Mouse (Mus musculus): ENCODE data around the gene Pip5k1b.

DNA sequence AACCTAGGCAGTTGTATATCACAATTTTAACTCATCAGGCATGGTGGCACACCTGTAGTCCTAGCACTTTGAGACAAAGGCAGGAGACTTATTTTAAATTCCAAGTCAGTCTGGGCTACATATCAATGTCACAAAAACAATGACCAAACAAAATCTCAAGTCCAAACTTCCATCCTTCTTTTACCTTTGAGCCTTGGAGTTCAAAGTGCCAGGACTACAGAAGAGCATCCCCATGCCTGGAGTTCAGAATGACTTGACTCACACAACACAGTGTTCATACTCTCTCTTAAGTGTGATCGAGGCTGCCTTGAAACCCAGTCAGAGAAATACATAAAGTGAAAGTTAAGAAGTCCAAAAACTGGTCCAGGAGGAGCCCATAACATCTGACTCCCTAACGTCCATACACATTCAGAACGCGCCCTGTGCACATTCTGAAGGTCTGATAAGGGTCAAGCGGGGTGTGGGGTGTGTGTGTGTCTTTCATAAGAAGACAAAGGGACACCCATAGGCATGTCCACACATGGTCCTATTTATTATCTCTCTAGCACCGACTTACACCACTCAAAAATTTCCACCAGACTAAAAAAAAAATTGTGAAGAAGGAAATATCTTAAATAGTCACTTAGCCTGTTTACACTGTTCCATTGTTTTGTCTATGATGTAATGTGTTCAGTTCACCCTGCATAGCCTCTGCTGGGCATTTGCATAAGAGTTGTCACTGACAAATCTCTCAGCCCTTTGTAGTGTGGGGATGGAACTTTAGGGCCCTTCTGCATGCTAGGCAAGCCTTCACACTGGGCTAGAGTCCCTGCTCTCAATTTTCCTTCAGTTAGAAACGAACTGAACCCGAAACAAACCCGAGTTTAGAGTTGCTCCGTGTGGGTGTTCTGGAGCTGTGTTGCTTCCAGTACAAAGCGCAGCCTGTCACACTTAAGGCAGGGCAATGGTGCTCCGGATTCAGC is 296.0 kb downstream of the Pip5k1b start:
- TF ChIP-seq POLR2A (IDR thresholded peaks at IDR 0.05; ENCODE audit: borderline replicate concordance, insufficient read depth, low read length) (no peak), CTCF (IDR thresholded peaks at IDR 0.05; ENCODE audit: borderline replicate concordance, insufficient read depth, low read depth, low read length) (no peak)

All from cerebellum, adult 2 months (tissue).